Mouse (Mus musculus) intestine, embryonic 14.5 days (tissue): ENCODE measurements at regions not wholly inside any gene's neighbourhood (a gene's known extent, or its start where the extent isn't known, plus 50 kb on each side); places are given as distances from the start of the nearest gene placed in this dataset.

Source experiments
- ATAC-seq: fragments of 200-750 bp; cut with Nextera tagmentation; replicated peaks from 2 replicates; pipeline ENCODE4 v1.8.0; 2017; ENCODE audit warnings: low read depth, moderate number of reproducible peaks, moderate TSS enrichment, moderate library complexity; ENCODE audit not compliant: low FRiP score, low TSS enrichment
- DNase-seq: peaks from one replicate; pipeline ENCODE4 v3.0.0-alpha.2; 2018; ENCODE audit warnings: low spot score
- H3K27ac ChIP-seq: fragments of 300-500 bp; sonication (generic); 2 replicates; pipeline ENCODE4 v1.5.1; 2014; ENCODE audit warnings: low read depth, mild to moderate bottlenecking, control low read depth
- H3K27me3 ChIP-seq: fragments of 300-500 bp; sonication (generic); replicated peaks from 2 replicates; pipeline ENCODE4 v1.6.1; 2014; ENCODE audit warnings: low read length, control low read depth; ENCODE audit not compliant: control insufficient read depth, insufficient read depth
- H3K36me3 ChIP-seq: fragments of 300-500 bp; sonication (generic); 2 replicates; pipeline ENCODE4 v1.6.1; 2014; ENCODE audit warnings: low read length, control low read depth; ENCODE audit not compliant: control insufficient read depth, insufficient read depth
- H3K4me1 ChIP-seq: fragments of 300-500 bp; sonication (generic); replicated peaks from 2 replicates; pipeline ENCODE4 v1.6.1; 2014; ENCODE audit warnings: low read length, control low read depth, mixed read lengths; ENCODE audit not compliant: control insufficient read depth, insufficient read depth
- H3K4me2 ChIP-seq: fragments of 300-500 bp; sonication (generic); 2 replicates; pipeline ENCODE4 v1.6.1; 2014; ENCODE audit warnings: low read length
- H3K4me3 ChIP-seq: fragments of 300-500 bp; sonication (generic); 2 replicates; pipeline ENCODE4 v1.5.1; 2014; ENCODE audit warnings: low read depth, low read length, control low read depth, mixed read lengths
- H3K9ac ChIP-seq: fragments of 300-500 bp; sonication (generic); 2 replicates; pipeline ENCODE4 v1.6.1; 2014; ENCODE audit warnings: mild to moderate bottlenecking, low read length
- H3K9me3 ChIP-seq: fragments of 300-500 bp; sonication (generic); 2 replicates; pipeline ENCODE4 v1.6.1; 2016; ENCODE audit warnings: low read length, control low read depth; ENCODE audit not compliant: control insufficient read depth
- WGBS: fragments of 180-500 bp; shearing (Covaris S2); extraction: QIAGEN DNeasy Blood & Tissue Kit; methylation state at CpG from one replicate; pipeline ENCODE4 v1.1.7; 2014; 5-methylcytosine and 5-hydroxymethylcytosine counted together

GRCm38 (mm10) chr11:90812971-90813370 is 124.8 kb upstream of the Tom1l1 start:
- ATAC-seq (no peak), DNase-seq (no peak)
- no peak overlapping the region for H3K4me3 ChIP-seq
- 89% methylated on average over 2 of the region's 2 CpGs for WGBS
- no peaks in the 10 kb centered on the region for H3K27me3 ChIP-seq
- H3K27ac ChIP-seq, result no peak overlapping the region
- no peaks in the 10 kb centered on the region for H3K36me3 ChIP-seq
- no peak overlapping the region for H3K4me2 ChIP-seq
- no peaks in the 10 kb centered on the region for H3K4me1 ChIP-seq
- no peak overlapping the region for H3K9ac ChIP-seq
- H3K9me3 ChIP-seq, result no peaks in the 10 kb centered on the region

- no peak for DNase-seq
- Histone ChIP-seq H3K4me3 (no peak overlapping the region), H3K27ac (no peak overlapping the region), H3K4me1 (no peaks in the 10 kb centered on the region), H3K4me2 (no peak overlapping the region), H3K9ac (no peak overlapping the region), H3K36me3 (no peaks in the 10 kb centered on the region), H3K9me3 (no peaks in the 10 kb centered on the region), H3K27me3 (no peaks in the 10 kb centered on the region)
- 95% methylated on average over 4 of the region's 4 CpGs for WGBS
- no peak for ATAC-seq
These were observed 124.4 kb upstream of the Tom1l1 start for GRCm38 (mm10) chr11:90812530-90812929.

GRCm38 (mm10) chr11:90808443-90808842 is 120.3 kb upstream of the Tom1l1 start:
- Histone ChIP-seq H3K4me3 (no peak overlapping the region), H3K36me3 (no peaks in the 10 kb centered on the region), H3K4me1 (no peaks in the 10 kb centered on the region), H3K9ac (no peak overlapping the region), H3K27ac (no peak overlapping the region), H3K9me3 (no peaks in the 10 kb centered on the region), H3K27me3 (no peaks in the 10 kb centered on the region), H3K4me2 (no peak overlapping the region)
- DNase-seq (no peak), ATAC-seq (no peak)
- WGBS, result 63% methylated on average over 1 of the region's 1 CpGs

GRCm38 (mm10) chr11:90807343-90807742 is 119.2 kb upstream of the Tom1l1 start:
- DNase-seq (no peak), ATAC-seq (no peak)
- no peak overlapping the region for H3K27ac ChIP-seq
- H3K4me1 ChIP-seq, result no peaks in the 10 kb centered on the region
- no peaks in the 10 kb centered on the region for H3K9me3 ChIP-seq
- H3K4me3 ChIP-seq, result no peak overlapping the region
- H3K9ac ChIP-seq, result no peak overlapping the region
- no peaks in the 10 kb centered on the region for H3K36me3 ChIP-seq
- H3K27me3 ChIP-seq, result no peaks in the 10 kb centered on the region
- 56% methylated on average over 5 of the region's 5 CpGs for WGBS
- H3K4me2 ChIP-seq, result no peak overlapping the region

GRCm38 (mm10) chr11:90802569-90803363 is 114.6 kb upstream of the Tom1l1 start:
- H3K36me3 ChIP-seq, result no peaks in the 10 kb centered on the region
- 81% methylated on average over 7 of the region's 7 CpGs for WGBS

GRCm38 (mm10) chr11:90797577-90797976 is 109.4 kb upstream of the Tom1l1 start:
- H3K36me3 ChIP-seq, result no peaks in the 10 kb centered on the region
- WGBS, result 84% methylated on average over 2 of the region's 2 CpGs
- H3K27ac ChIP-seq, result no peak overlapping the region
- no peak overlapping the region for H3K4me3 ChIP-seq
- ATAC-seq (no peak), DNase-seq (no peak)
- H3K9me3 ChIP-seq, result no peaks in the 10 kb centered on the region
- H3K4me1 ChIP-seq, result no peaks in the 10 kb centered on the region
- no peak overlapping the region for H3K9ac ChIP-seq
- no peak overlapping the region for H3K4me2 ChIP-seq
- H3K27me3 ChIP-seq, result no peaks in the 10 kb centered on the region

More at GRCm38 (mm10) chr11:90802569-90803363, 114.6 kb upstream of the Tom1l1 start:
- H3K9ac ChIP-seq, result no peak overlapping the region
- no peaks in the 10 kb centered on the region for H3K27me3 ChIP-seq
- no peak overlapping the region for H3K27ac ChIP-seq
- DNase-seq, result no peak
- H3K4me1 ChIP-seq, result no peaks in the 10 kb centered on the region
- no peak overlapping the region for H3K4me2 ChIP-seq
- ATAC-seq, result no peak
- H3K9me3 ChIP-seq, result no peaks in the 10 kb centered on the region
- H3K4me3 ChIP-seq, result no peak overlapping the region

- H3K27me3 ChIP-seq, result no peaks in the 10 kb centered on the region
- ATAC-seq (no peak), DNase-seq (no peak)
- H3K9me3 ChIP-seq, result no peaks in the 10 kb centered on the region
- no peaks in the 10 kb centered on the region for H3K36me3 ChIP-seq
- no peak overlapping the region for H3K27ac ChIP-seq
- no peak overlapping the region for H3K4me2 ChIP-seq
- WGBS, result 78% methylated on average over 8 of the region's 8 CpGs
- no peak overlapping the region for H3K4me3 ChIP-seq
- peaks cover 4% of the 10 kb centered on the region; the same call in 1 of the 2 replicates for H3K4me1 ChIP-seq
- no peak overlapping the region for H3K9ac ChIP-seq
These were observed 95.4 kb upstream of the Tom1l1 start for GRCm38 (mm10) chr11:90783537-90783936.

GRCm38 (mm10) chr11:90782975-90783374 is 94.8 kb upstream of the Tom1l1 start:
- ATAC-seq, result no peak
- no peak overlapping the region for H3K9ac ChIP-seq
- no peak overlapping the region for H3K27ac ChIP-seq

GRCm38 (mm10) chr11:90775752-90776151 is 87.6 kb upstream of the Tom1l1 start:
- Histone ChIP-seq H3K27me3 (no peaks in the 10 kb centered on the region), H3K4me2 (no peak overlapping the region), H3K9me3 (no peaks in the 10 kb centered on the region), H3K36me3 (no peaks in the 10 kb centered on the region), H3K4me3 (no peak overlapping the region), H3K4me1 (no peaks in the 10 kb centered on the region), H3K27ac (no peak overlapping the region), H3K9ac (no peak overlapping the region)
- ATAC-seq (no peak), DNase-seq (no peak)
- 56% methylated on average over 1 of the region's 1 CpGs for WGBS

More at GRCm38 (mm10) chr11:90782975-90783374, 94.8 kb upstream of the Tom1l1 start:
- no peaks in the 10 kb centered on the region for H3K9me3 ChIP-seq
- no peaks in the 10 kb centered on the region for H3K36me3 ChIP-seq
- no peak overlapping the region for H3K4me3 ChIP-seq
- peak; percentile 58 for DNase-seq
- H3K4me2 ChIP-seq, result no peak overlapping the region
- no peaks in the 10 kb centered on the region for H3K27me3 ChIP-seq
- peaks cover 3% of the 10 kb centered on the region; the same call in 1 of the 2 replicates for H3K4me1 ChIP-seq
- WGBS, result 44% methylated on average over 6 of the region's 6 CpGs
